Mouse (Mus musculus) left cerebral cortex, adult 6 months (tissue): Measurements from ENCODE around the gene Ntf5. TPM values are rescaled to one million over a fixed set of nuclear protein-coding genes. Genes with fewer than 3 reads are reported as not detected.

Experiments used
- long read RNA-seq, 2 experiments: library from polyadenylated mRNA; unstranded; transcript quantifications; one replicate each; pipeline ENCODE4 v2.0.0; 2019 to 2020
- polyA plus RNA-seq: library from polyadenylated mRNA; unstranded; fragments of <200 nt; fragmentation: Nextera tagmentation; gene quantifications from 2 replicates; pipeline ENCODE4 v1.2.3, GENCODE M21; 2021

Gene Ntf5
- 0.10 TPM in 1 of 2 replicates, not detected in the other for polyA plus RNA-seq
- long read RNA-seq, experiment 1, result 0 reads
- long read RNA-seq, experiment 2, partial matches to known transcripts, result 0 of 1 reads
- long read RNA-seq, experiment 2, other reads (novel, unspliced or antisense), result 1 of 1 reads

GRCm38 (mm10) chr7:45413113-45413863 lies at the start of gene Ntf5:
TSS of gene Ntf5 (plus strand) at chr7:45413695.

GRCm38 (mm10) chr7:45366652-45367019 lies 46.9 kb upstream of the Ntf5 start, which contains the start of gene Ppfia3:
TSS of gene Ppfia3 (minus strand) at chr7:45367019.

GRCm38 (mm10) chr7:45370475-45371311 lies 42.8 kb upstream of the Ntf5 start, which contains the start of gene Lin7b:
TSS of gene Lin7b (minus strand) at chr7:45370583.

GRCm38 (mm10) chr7:45395578-45396336 lies 17.7 kb upstream of the Ntf5 start, which contains the start of gene Snrnp70:
TSS of gene Snrnp70 (minus strand) at chr7:45395742.

GRCm38 (mm10) chr7:45405091-45406075 lies 8.1 kb upstream of the Ntf5 start, which contains the start of gene Kcna7:
TSS of gene Kcna7 (plus strand) at chr7:45405653.

GRCm38 (mm10) chr7:45420615-45420919 lies 7.1 kb downstream of the Ntf5 start, which contains the start of gene Lhb:
TSS of gene Lhb (plus strand) at chr7:45420820.

GRCm38 (mm10) chr7:45434203-45435015 lies 20.9 kb downstream of the Ntf5 start, which contains the start of gene Gys1:
TSS of gene Gys1 (plus strand) at chr7:45434844.

GRCm38 (mm10) chr7:45437521-45438276 lies 24.2 kb downstream of the Ntf5 start, which contains the start of gene Ruvbl2:
TSS of gene Ruvbl2 (minus strand) at chr7:45438096.

GRCm38 (mm10) chr7:45459564-45460140 lies 46.2 kb downstream of the Ntf5 start, which contains the start of gene Ftl1:
TSS of gene Ftl1 (minus strand) at chr7:45459884.

GRCm38 (mm10) chr7:45466283-45467089 lies 53.0 kb downstream of the Ntf5 start, which contains the start of gene Bax:
TSS of gene Bax (minus strand) at chr7:45466898.

Other genes with a start within 250 kb of the Ntf5 start
- 45.6 and 104 TPM in 2 replicates for gene Slc17a7, start 249.7 kb upstream of the Ntf5 start, polyA plus RNA-seq
- 0.05 TPM in 1 of 2 replicates, not detected in the other for gene Gfy, start 234.1 kb upstream of the Ntf5 start, polyA plus RNA-seq
- not detected in 2 replicates for gene Pth2, start 232.7 kb upstream of the Ntf5 start, polyA plus RNA-seq
- 3.6 and 4.4 TPM in 2 replicates for gene Ccdc155, start 208.8 kb upstream of the Ntf5 start, polyA plus RNA-seq
- 41.8 and 55.2 TPM in 2 replicates for gene Dkkl1, start 201.5 kb upstream of the Ntf5 start, polyA plus RNA-seq
- 0.40 and 2.1 TPM in 2 replicates for gene Tead2, start 197.9 kb upstream of the Ntf5 start, polyA plus RNA-seq
- 9.9 and 10.6 TPM in 2 replicates for gene Cd37, start 174.6 kb upstream of the Ntf5 start, polyA plus RNA-seq
- gene Slc6a16, start 172.6 kb upstream of the Ntf5 start, polyA plus RNA-seq, result 1.1 and 1.6 TPM in 2 replicates
- gene Slc6a21, start 136.2 kb upstream of the Ntf5 start, polyA plus RNA-seq, result not detected in 2 replicates
- gene Trpm4, start 79.9 kb upstream of the Ntf5 start, polyA plus RNA-seq, result 9.2 and 15.2 TPM in 2 replicates
- gene Hrc, start 78.4 kb upstream of the Ntf5 start, polyA plus RNA-seq, result 0.05 and 0.11 TPM in 2 replicates
- 11.0 and 32.9 TPM in 2 replicates for gene Ppfia3, start 46.7 kb upstream of the Ntf5 start, polyA plus RNA-seq
- gene Lin7b, start 43.1 kb upstream of the Ntf5 start, polyA plus RNA-seq, result 270 and 272 TPM in 2 replicates
- gene Snrnp70, start 18.0 kb upstream of the Ntf5 start, polyA plus RNA-seq, result 34.4 and 37.7 TPM in 2 replicates
- not detected in 2 replicates for gene Kcna7, start 8.0 kb upstream of the Ntf5 start, polyA plus RNA-seq
- 0.19 TPM in 1 of 2 replicates, not detected in the other for gene Lhb, start 7.1 kb downstream of the Ntf5 start, polyA plus RNA-seq
- gene Gys1, start 21.1 kb downstream of the Ntf5 start, polyA plus RNA-seq, result 8.9 and 9.1 TPM in 2 replicates
- gene Ruvbl2, start 24.4 kb downstream of the Ntf5 start, polyA plus RNA-seq, result 34.4 and 45.9 TPM in 2 replicates
- gene Ftl1, start 46.2 kb downstream of the Ntf5 start, polyA plus RNA-seq, result 1,322 and 1,591 TPM in 2 replicates
- gene Bax, start 53.2 kb downstream of the Ntf5 start, polyA plus RNA-seq, result 94.9 and 121 TPM in 2 replicates
- gene Tulp2, start 68.2 kb downstream of the Ntf5 start, polyA plus RNA-seq, result 0.08 and 0.17 TPM in 2 replicates
- gene Gm45808, start 73.1 kb downstream of the Ntf5 start, polyA plus RNA-seq, result not detected in 2 replicates
- gene Dhdh, start 75.1 kb downstream of the Ntf5 start, polyA plus RNA-seq, result 3.8 TPM in 2 replicates
- 48.4 and 64.7 TPM in 2 replicates for gene Nucb1, start 96.7 kb downstream of the Ntf5 start, polyA plus RNA-seq
- gene Ppp1r15a, start 112.6 kb downstream of the Ntf5 start, polyA plus RNA-seq, result 18.3 and 18.8 TPM in 2 replicates
- 3.8 and 7.2 TPM in 2 replicates for gene Plekha4, start 112.6 kb downstream of the Ntf5 start, polyA plus RNA-seq
- gene Hsd17b14, start 141.2 kb downstream of the Ntf5 start, polyA plus RNA-seq, result 0.36 and 0.38 TPM in 2 replicates
- 6.9 and 8.4 TPM in 2 replicates for gene Bcat2, start 156.5 kb downstream of the Ntf5 start, polyA plus RNA-seq
- 0.22 and 0.24 TPM in 2 replicates for gene Fgf21, start 201.8 kb downstream of the Ntf5 start, polyA plus RNA-seq
- gene Fut1, start 203.6 kb downstream of the Ntf5 start, polyA plus RNA-seq, result 0.06 and 0.07 TPM in 2 replicates
- not detected in 2 replicates for gene Izumo1, start 208.1 kb downstream of the Ntf5 start, polyA plus RNA-seq
- gene Rasip1, start 213.8 kb downstream of the Ntf5 start, polyA plus RNA-seq, result 1.8 and 2.5 TPM in 2 replicates
- gene Mamstr, start 226.3 kb downstream of the Ntf5 start, polyA plus RNA-seq, result 0.89 and 2.4 TPM in 2 replicates